Comparison of ENCODE assay signal across 8 mouse cellular contexts in the genomic region with DNA sequence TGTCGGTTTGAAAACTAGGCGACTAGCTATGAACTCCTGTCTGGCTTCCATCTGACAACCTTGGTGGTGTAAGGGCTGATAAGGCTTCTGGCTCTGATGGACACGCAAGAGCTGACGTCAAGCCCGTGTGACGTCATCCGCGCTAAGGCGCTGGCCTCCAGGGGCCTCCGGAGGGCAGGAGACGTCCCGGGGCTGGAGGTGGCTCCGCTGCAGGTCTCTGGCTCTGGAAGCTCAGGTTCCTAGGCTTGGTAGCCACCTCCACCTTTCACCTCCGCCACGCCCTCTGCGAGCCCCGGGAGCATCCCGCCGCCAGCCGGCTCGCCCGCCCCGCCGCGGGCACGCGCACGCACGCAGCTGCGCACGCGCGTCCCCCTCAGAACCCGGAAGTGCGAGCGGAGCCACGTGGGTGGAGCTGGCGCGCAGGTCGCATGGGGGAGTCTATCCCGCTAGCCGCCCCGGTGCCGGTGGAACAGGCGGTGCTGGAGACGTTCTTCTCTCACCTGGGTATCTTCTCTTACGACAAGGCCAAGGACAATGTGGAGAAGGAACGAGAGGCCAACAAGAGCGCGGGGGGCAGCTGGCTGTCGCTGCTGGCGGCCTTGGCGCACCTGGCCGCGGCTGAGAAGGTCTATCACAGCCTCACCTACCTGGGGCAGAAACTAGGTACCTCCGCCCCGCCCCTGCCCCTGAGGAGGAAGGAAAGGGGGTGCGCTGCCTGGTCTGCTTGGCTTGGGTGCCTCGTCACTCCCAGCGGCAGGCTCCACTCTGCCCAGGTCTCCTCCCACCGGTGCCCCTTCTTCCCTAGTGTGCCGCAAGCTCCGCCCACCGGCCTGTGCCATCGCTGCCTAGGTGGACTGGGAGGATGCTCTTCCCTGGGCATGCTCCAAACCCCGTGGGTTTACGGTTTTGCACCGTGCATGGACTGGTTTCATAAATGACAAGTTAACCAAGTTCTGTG. TPM values are rescaled to one million over a fixed set of nuclear protein-coding genes. Genes with fewer than 3 reads are reported as not detected.
DNase-seq lines count a peak whose midpoint lies in the region; ATAC-seq lines count a peak whose summit lies in the region.

A gene (plus strand): TSS at position 390 of the 958 bp plus-strand sequence.

- peak; percentile 94 for ATAC-seq in frontal cortex, adult (ENCODE audit: low TSS enrichment)
- peak; percentile 94 for ATAC-seq in hindbrain, embryonic 11.5 days (ENCODE audit: low FRiP score)

- H3K27ac ChIP-seq in hindbrain, embryonic 11.5 days (ENCODE audit: low read depth, low read length): no peak within 1 kb of the TSS

- peak within 1 kb of the TSS; percentile 60 for H3K9ac ChIP-seq in hindbrain, embryonic 11.5 days (ENCODE audit: low read depth, low read length)

- H3K36me3 ChIP-seq in hindbrain, embryonic 11.5 days (ENCODE audit: control insufficient read depth, insufficient read depth, low read length): no peaks in the 10 kb centered on the region

- H3K4me2 ChIP-seq in hindbrain, embryonic 11.5 days (replicated peaks; ENCODE audit: low read depth, low read length): peak within 1 kb of the TSS; percentile 75

- H3K4me1 ChIP-seq in hindbrain, embryonic 11.5 days (replicated peaks; ENCODE audit: control insufficient read depth, insufficient read depth, low read length): no peaks in the 10 kb centered on the region

- DNase-seq in MEL-GATA-1-ER (ENCODE audit: extremely low read depth, low read depth): peak; percentile 53
- DNase-seq in cerebellum, adult 8-10 months: peak; percentile 87
- DNase-seq in hindbrain, embryonic 11.5 days (ENCODE audit: low spot score): peak; percentile 92
- peak; percentile 85 to 91 for DNase-seq in layer of hippocampus, postnatal 10 days (ENCODE audit: low spot score in 2 of 2)
- peak; percentile 89 for DNase-seq in lung, postnatal 10 days
- DNase-seq in ovary, postnatal 36 days (ENCODE audit: low spot score): peak; percentile 89
- DNase-seq in thymus, postnatal 25 days: peak; percentile 90

- no peaks in the 10 kb centered on the region for H3K27me3 ChIP-seq in hindbrain, embryonic 11.5 days (ENCODE audit: control insufficient read depth, insufficient read depth, low read length)

- no peaks in the 10 kb centered on the region for H3K9me3 ChIP-seq in hindbrain, embryonic 11.5 days (ENCODE audit: control insufficient read depth, low read length)

- peak within 1 kb of the TSS; percentile 66 for H3K4me3 ChIP-seq in hindbrain, embryonic 11.5 days (ENCODE audit: low read depth, low read length)

- 0% methylated on average over 60 of the region's 68 CpGs for WGBS in hindbrain, embryonic 11.5 days

RNA-seq across cellular contexts. Expression of the gene that starts here (rescaled TPM):
- 2.9 and 3.6 TPM in 2 replicates for polyA plus RNA-seq in hindbrain, embryonic 11.5 days (2014; fragmentation: Nextera tagmentation; extraction: Ambion mirVana)
- 1 to 10 TPM; 6.8 to 8.0 TPM for total RNA-seq in layer of hippocampus, postnatal 10 days (2021)
